Mouse (Mus musculus): ENCODE data around the gene Atp5b. TPM values are rescaled to one million over a fixed set of nuclear protein-coding genes. Genes with fewer than 3 reads are reported as not detected.
"Not testable (repeated sequence)": the region's sequence is repeated elsewhere in the genome, so short reads cannot be mapped to it uniquely, and the experiment has no call there.

Gene Atp5b
- polyA plus RNA-seq, 1 experiment from 2014 or later = 2,704 TPM

DNA sequence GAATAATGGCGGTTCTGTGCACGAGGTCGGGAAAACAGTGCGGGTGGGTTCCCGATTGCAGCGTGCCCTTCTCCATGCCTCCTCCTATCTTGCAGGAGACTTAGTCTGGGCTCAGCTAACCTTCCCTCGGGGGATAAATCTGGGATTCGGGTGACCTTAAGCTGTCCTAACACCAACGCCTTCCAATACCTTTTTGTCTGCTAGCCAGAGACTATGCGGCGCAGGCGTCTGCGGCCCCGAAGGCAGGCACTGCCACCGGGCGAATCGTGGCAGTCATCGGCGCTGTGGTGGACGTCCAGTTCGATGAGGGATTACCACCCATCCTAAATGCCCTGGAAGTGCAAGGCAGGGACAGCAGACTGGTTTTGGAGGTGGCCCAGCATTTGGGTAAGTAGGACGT, 615 bp downstream of the Atp5b start:
- Histone ChIP-seq H3K27me3 (replicated peaks; ENCODE audit: control insufficient read depth, insufficient read depth, low read length) (no peaks in the 10 kb centered on the region), H3K4me2 (ENCODE audit: low read length) (peak overlapping the region; percentile 75), H3K4me1 (ENCODE audit: control insufficient read depth, insufficient read depth, low read depth, low read length) (peaks cover 13% of the 10 kb centered on the region), H3K27ac (ENCODE audit: low read depth, low read length) (peak overlapping the region; percentile 86), H3K9ac (ENCODE audit: low read depth, low read length) (peak overlapping the region; percentile 84), H3K36me3 (ENCODE audit: control insufficient read depth, insufficient read depth, low read length) (peaks cover 24% of the 10 kb centered on the region), H3K4me3 (ENCODE audit: low read length) (peak overlapping the region; percentile 67), H3K9me3 (ENCODE audit: control insufficient read depth, low read length) (no peaks in the 10 kb centered on the region)
- ATAC-seq = no peak
- WGBS = under 1% methylated on average over 22 of the region's 22 CpGs

DNA sequence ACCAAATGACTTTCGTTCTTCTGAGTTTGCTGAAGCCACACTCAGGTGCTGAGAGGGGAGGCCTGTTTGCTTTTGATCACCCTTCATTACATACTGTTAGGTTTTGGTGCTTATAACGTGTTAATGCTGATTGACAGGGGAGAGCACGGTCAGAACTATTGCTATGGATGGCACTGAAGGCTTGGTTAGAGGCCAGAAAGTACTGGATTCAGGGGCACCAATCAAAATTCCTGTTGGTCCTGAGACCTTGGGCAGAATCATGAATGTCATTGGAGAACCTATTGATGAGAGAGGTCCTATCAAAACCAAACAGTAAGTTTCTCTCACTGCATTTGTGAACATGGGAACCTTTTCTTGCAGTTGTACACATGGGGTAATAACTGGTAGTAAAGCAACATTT, 1.1 kb downstream of the Atp5b start:
- Histone ChIP-seq H3K9ac (ENCODE audit: low read depth, low read length) (peak overlapping the region; percentile 84), H3K4me3 (ENCODE audit: low read length) (peak overlapping the region; percentile 67), H3K4me1 (ENCODE audit: control insufficient read depth, insufficient read depth, low read depth, low read length) (peaks cover 13% of the 10 kb centered on the region), H3K36me3 (ENCODE audit: control insufficient read depth, insufficient read depth, low read length) (peaks cover 27% of the 10 kb centered on the region), H3K27me3 (replicated peaks; ENCODE audit: control insufficient read depth, insufficient read depth, low read length) (no peaks in the 10 kb centered on the region), H3K9me3 (ENCODE audit: control insufficient read depth, low read length) (no peaks in the 10 kb centered on the region), H3K27ac (ENCODE audit: low read depth, low read length) (peak overlapping the region; percentile 86; the same call in 1 of the 2 replicates), H3K4me2 (ENCODE audit: low read length) (peak overlapping the region; percentile 75)
- WGBS = 1% methylated on average over 3 of the region's 3 CpGs
- ATAC-seq = no peak

DNA sequence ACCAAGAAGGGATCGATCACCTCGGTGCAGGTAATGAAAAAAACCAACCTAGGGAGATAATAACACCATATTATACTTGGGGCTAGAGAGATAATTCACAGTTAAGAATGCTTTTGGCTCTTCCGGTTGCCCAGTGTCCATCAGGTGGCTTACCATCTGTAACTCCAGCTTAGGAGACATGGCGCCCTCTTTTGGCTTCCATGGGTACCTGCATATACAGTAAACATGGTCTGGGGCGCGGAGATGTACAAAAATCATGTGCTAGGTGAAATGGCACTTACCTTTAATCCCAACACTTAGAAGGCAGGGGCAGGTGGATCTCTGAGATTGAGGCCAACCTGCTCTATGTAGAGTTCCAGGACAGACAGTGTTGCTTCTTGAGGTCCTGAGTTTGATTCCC, 3.3 kb downstream of the Atp5b start:
- no peak overlapping the region for H3K4me3 ChIP-seq (ENCODE audit: low read length)
- no peak for ATAC-seq
- no peaks in the 10 kb centered on the region for H3K9me3 ChIP-seq (ENCODE audit: control insufficient read depth, low read length)
- H3K36me3 ChIP-seq (ENCODE audit: control insufficient read depth, insufficient read depth, low read length) = peaks cover 42% of the 10 kb centered on the region
- no peak overlapping the region for H3K27ac ChIP-seq (ENCODE audit: low read depth, low read length)
- no peak overlapping the region for H3K4me2 ChIP-seq (ENCODE audit: low read length)
- 74% methylated on average over 6 of the region's 6 CpGs for WGBS
- H3K4me1 ChIP-seq (ENCODE audit: control insufficient read depth, insufficient read depth, low read depth, low read length) = peaks cover 19% of the 10 kb centered on the region
- H3K9ac ChIP-seq (ENCODE audit: low read depth, low read length) = no peak overlapping the region
- H3K27me3 ChIP-seq (replicated peaks; ENCODE audit: control insufficient read depth, insufficient read depth, low read length) = no peaks in the 10 kb centered on the region

DNA sequence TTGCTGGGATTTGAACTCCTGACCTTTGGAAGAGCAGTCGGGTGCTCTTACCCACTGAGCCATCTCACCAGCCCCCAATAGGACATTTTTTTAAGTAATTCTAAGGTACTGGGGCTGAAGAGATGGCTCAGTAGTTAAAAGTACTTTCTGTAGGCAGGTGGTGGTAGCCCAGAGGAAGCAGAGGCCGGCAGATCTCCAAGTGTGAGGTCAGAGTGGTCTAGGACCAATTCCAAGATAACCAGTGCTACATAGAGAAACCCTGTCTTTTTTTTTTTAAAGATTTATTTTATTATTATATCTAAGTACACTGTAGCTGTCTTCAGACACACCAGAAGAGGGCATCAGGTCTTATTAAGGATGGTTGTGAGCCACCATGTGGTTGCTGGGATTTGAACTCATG, 4.1 kb downstream of the Atp5b start:
- H3K27ac ChIP-seq (ENCODE audit: low read depth, low read length); H3K4me3 ChIP-seq (ENCODE audit: low read length); H3K9me3 ChIP-seq (ENCODE audit: control insufficient read depth, low read length); ATAC-seq; H3K9ac ChIP-seq (ENCODE audit: low read depth, low read length); H3K4me2 ChIP-seq (ENCODE audit: low read length); H3K27me3 ChIP-seq (replicated peaks; ENCODE audit: control insufficient read depth, insufficient read depth, low read length): not testable (repeated sequence)
- WGBS = 91% methylated on average over 2 of the region's 2 CpGs
- Histone ChIP-seq H3K36me3 (ENCODE audit: control insufficient read depth, insufficient read depth, low read length) (peaks cover 42% of the 10 kb centered on the region), H3K4me1 (ENCODE audit: control insufficient read depth, insufficient read depth, low read depth, low read length) (peaks cover 21% of the 10 kb centered on the region)

DNA sequence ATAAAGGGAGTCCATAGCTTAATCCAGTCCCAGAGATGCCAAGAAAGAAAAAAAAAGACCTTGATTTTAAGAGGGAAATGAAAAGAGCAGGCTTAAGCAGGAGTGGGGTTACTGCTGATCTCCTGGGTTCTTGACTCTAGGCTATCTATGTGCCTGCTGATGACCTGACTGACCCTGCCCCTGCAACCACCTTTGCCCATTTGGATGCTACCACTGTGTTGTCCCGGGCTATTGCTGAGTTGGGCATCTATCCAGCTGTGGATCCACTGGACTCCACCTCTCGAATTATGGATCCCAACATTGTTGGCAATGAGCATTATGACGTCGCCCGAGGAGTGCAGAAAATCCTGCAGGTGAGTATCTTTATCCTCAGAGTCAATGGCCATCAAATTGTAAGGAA, 5.1 kb downstream of the Atp5b start:
- Histone ChIP-seq H3K9ac (ENCODE audit: low read depth, low read length) (no peak overlapping the region), H3K4me2 (ENCODE audit: low read length) (no peak overlapping the region)
- 95% methylated on average over 5 of the region's 5 CpGs for WGBS

DNA sequence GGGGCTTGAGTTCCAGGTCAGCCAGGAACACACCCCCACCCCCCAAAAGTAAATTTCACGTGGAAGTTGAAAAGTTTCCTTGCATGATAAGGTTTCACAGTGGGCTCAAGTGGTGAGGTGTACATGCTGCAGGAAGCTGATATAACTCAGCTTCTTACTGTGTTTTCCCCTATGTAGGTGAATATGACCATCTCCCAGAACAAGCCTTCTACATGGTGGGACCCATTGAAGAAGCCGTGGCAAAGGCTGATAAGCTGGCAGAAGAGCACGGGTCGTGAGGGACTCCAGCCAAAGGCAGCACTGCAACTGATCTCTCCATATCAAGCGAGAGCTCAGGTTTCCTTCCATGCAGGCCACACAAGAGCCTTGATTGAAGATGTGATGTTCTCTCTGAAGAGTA, 6.8 kb downstream of the Atp5b start:
- Histone ChIP-seq H3K27me3 (replicated peaks; ENCODE audit: control insufficient read depth, insufficient read depth, low read length) (no peaks in the 10 kb centered on the region), H3K36me3 (ENCODE audit: control insufficient read depth, insufficient read depth, low read length) (peaks cover 42% of the 10 kb centered on the region), H3K9me3 (ENCODE audit: control insufficient read depth, low read length) (no peaks in the 10 kb centered on the region), H3K4me1 (ENCODE audit: control insufficient read depth, insufficient read depth, low read depth, low read length) (peaks cover 33% of the 10 kb centered on the region), H3K27ac (ENCODE audit: low read depth, low read length) (no peak overlapping the region), H3K4me2 (ENCODE audit: low read length) (no peak overlapping the region), H3K4me3 (ENCODE audit: low read length) (no peak overlapping the region), H3K9ac (ENCODE audit: low read depth, low read length) (no peak overlapping the region)
- no peak for ATAC-seq
- WGBS = 84% methylated on average over 5 of the region's 5 CpGs

More for the DNA sequence above, 5.1 kb downstream of the Atp5b start:
- Histone ChIP-seq H3K27me3 (replicated peaks; ENCODE audit: control insufficient read depth, insufficient read depth, low read length) (no peaks in the 10 kb centered on the region), H3K27ac (ENCODE audit: low read depth, low read length) (no peak overlapping the region), H3K4me3 (ENCODE audit: low read length) (no peak overlapping the region), H3K9me3 (ENCODE audit: control insufficient read depth, low read length) (no peaks in the 10 kb centered on the region), H3K36me3 (ENCODE audit: control insufficient read depth, insufficient read depth, low read length) (peaks cover 42% of the 10 kb centered on the region), H3K4me1 (ENCODE audit: control insufficient read depth, insufficient read depth, low read depth, low read length) (peaks cover 20% of the 10 kb centered on the region)
- no peak for ATAC-seq

DNA sequence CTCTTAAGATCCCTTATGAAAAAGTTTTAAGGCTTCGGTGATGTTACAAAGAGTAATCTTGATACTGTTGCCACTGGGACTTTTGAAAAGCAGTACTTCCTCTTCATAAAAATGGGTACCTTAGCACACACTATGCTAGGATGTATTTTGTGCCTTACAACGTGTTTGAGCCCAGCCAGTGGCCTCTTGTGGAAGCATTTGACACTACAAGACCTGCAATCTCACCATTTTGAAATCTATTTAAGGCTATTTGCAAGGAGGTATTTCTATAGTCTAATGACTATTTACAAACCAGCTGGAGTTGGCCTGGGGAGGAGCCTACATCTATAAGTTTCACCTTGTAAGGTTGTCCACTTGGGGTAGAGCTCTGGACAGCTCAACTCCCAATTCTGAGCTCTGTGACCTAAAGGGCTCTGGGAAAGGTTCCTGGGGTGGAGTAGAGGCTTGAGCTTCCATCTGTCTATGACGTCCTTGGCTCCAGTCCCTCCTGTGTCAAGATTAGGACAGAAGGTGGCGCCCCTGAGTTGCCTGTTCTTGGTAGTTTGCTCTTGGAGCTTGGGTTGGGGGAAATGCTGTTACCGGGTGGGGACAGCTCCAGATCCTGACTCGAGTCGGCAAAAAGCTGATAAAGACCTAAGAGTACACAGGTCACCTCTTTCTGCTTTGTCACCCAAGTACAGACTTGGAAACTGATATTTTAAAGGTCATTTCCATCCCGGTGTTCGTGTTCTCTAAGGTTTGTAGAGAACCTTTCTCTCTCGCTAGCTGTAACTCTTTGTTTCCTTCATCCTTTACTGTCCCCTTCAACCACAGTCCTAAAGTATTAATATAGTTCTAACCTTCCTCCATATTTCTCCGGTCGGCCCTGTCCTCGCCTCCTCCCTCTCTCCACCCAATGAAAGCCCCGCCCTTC, 7.8 kb downstream of the Atp5b start:
- Histone ChIP-seq H3K4me2 (ENCODE audit: low read length) (peak overlapping the region; percentile 92), H3K9me3 (ENCODE audit: control insufficient read depth, low read length) (no peaks in the 10 kb centered on the region), H3K36me3 (ENCODE audit: control insufficient read depth, insufficient read depth, low read length) (peaks cover 31% of the 10 kb centered on the region), H3K27ac (ENCODE audit: low read depth, low read length) (no peak overlapping the region; the same call in 1 of the 2 replicates), H3K9ac (ENCODE audit: low read depth, low read length) (no peak overlapping the region), H3K4me3 (ENCODE audit: low read length) (peak overlapping the region; percentile 79), H3K27me3 (replicated peaks; ENCODE audit: control insufficient read depth, insufficient read depth, low read length) (no peaks in the 10 kb centered on the region), H3K4me1 (ENCODE audit: control insufficient read depth, insufficient read depth, low read depth, low read length) (peaks cover 29% of the 10 kb centered on the region)
- 7% methylated on average over 14 of the region's 14 CpGs for WGBS
- ATAC-seq = peak; percentile 32

DNA sequence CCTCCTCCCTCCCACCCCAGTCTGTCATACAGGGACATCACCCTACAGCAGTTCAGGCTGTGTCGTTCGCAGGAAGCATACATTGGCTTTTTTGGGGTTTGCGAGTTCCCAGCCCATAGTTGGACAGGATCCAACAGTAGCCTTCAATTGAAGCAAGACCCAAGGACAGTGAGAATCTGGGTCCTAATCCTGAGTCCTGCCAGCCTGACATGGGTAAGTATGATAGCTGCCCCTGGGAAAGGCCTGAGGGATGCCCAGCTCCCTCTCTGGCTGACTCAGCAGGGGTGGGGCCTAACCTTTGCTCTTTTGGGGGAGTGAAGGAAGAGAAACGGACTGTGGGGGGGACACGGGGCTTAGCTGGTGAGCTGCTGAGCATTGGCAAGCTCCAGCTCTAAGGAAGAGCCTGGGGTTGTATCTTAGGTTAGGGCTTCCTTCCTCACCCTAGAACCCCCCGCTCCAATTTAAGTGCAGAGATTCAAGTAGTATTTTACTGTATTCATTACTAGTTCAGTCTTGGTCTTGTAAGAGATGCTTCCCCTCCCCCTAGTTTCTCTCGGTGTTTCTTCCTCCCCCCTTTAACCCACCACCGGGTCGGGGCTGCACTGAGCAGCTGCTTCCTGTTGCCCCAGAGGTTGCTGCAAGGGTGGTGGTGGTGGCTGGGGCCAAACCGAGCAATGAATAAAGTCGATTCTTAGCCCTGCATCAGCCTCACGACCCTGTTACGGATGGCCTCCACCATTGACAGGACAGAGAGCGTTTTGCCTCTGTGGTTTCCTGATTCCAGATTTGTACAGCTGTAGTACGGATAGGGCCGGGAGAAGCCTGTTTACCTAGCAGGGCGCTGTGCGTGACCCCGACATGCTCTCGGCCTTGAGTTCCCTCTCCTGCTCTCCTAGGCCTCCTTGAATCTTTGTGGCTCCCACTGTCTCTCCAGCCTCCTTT, 8.8 kb downstream of the Atp5b start, which contains the start of gene Baz2a:
Gene Baz2a (plus strand): TSS at position 14 of the 942 bp plus-strand sequence.
- H3K9me3 ChIP-seq (ENCODE audit: control insufficient read depth, low read length) = no peaks in the 10 kb centered on the region
- peak within 1 kb of the TSS; percentile 89 for H3K27ac ChIP-seq (ENCODE audit: low read depth, low read length)
- H3K4me2 ChIP-seq (ENCODE audit: low read length) = peak within 1 kb of the TSS; percentile 92
- H3K4me1 ChIP-seq (ENCODE audit: control insufficient read depth, insufficient read depth, low read depth, low read length) = peaks cover 29% of the 10 kb centered on the region
- peaks cover 28% of the 10 kb centered on the region for H3K36me3 ChIP-seq (ENCODE audit: control insufficient read depth, insufficient read depth, low read length)
- H3K27me3 ChIP-seq (replicated peaks; ENCODE audit: control insufficient read depth, insufficient read depth, low read length) = no peaks in the 10 kb centered on the region
- peak; percentile 21; the same call in 1 of the 2 replicates for ATAC-seq
- H3K9ac ChIP-seq (ENCODE audit: low read depth, low read length) = peak within 1 kb of the TSS; percentile 87
- WGBS = 2% methylated on average over 20 of the region's 20 CpGs
- peak within 1 kb of the TSS; percentile 79 for H3K4me3 ChIP-seq (ENCODE audit: low read length)
